Comparison of ENCODE assay signal across 8 mouse cellular contexts in the genomic region with DNA sequence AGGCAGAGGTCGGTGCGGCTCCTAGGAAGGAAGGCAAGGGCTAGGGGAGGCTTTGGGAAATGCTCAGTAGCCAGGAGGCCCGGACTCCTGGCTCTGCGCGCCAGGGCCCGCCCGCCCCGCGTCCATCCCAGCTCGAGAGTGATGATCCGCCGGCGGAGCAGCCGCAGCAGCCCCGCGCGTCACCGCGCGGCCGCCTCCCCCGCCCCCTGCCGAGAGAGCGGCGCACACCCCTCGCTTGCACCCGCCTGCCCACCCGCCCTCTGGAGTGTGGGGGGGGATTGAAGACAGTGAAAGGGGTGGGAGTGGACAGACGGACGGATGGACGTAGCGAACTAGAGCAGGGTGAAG. TPM values are rescaled to one million over a fixed set of nuclear protein-coding genes. Genes with fewer than 3 reads are reported as not detected.
DNase-seq lines count a peak whose midpoint lies in the region; ATAC-seq and TF ChIP-seq lines count a peak whose summit lies in the region.

Gene Nlgn2 (minus strand): TSS at position 181 of the 348 bp plus-strand sequence.

- no peaks in the 10 kb centered on the region for H3K36me3 ChIP-seq in intestine, postnatal 0 days (ENCODE audit: control insufficient read depth, insufficient read depth)
- H3K36me3 ChIP-seq in midbrain, embryonic 11.5 days (ENCODE audit: control insufficient read depth, insufficient read depth, low read length): peaks cover 2% of the 10 kb centered on the region; the same call in 1 of the 2 replicates

- H3K27ac ChIP-seq in intestine, postnatal 0 days (ENCODE audit: low read depth, low read length): peak within 1 kb of the TSS; percentile 80
- H3K27ac ChIP-seq in midbrain, embryonic 11.5 days (ENCODE audit: low read depth, low read length): peak within 1 kb of the TSS; percentile 73

- 0 out of 2 replicates have a peak, but pooled peaks have one; percentile 1 for ATAC-seq in erythroblast, adult 5-6 weeks (replicated peaks; ENCODE audit: low FRiP score, poor library complexity, severe bottlenecking)
- peak; percentile 44 for ATAC-seq in intestine, postnatal 0 days
- no peak; the same call in 1 of the 2 replicates for ATAC-seq in midbrain, embryonic 11.5 days (ENCODE audit: low FRiP score)

- no peak for DNase-seq in layer of hippocampus, adult 18-20 months (ENCODE audit: low spot score in 2 of 2)
- DNase-seq in layer of hippocampus, adult 9-10 months (ENCODE audit: low spot score): no peak
- DNase-seq in adrenal gland, postnatal 10 days: no peak
- no peak for DNase-seq in midbrain, embryonic 11.5 days (ENCODE audit: low spot score, missing footprints)
- no peak for DNase-seq in right cerebral cortex, postnatal 25 days
- DNase-seq in gastrocnemius, adult 18-20 months (ENCODE audit: low spot score): no peak

- TF ChIP-seq CTCF in intestine, postnatal 0 days (IDR thresholded peaks at IDR 0.05; ENCODE audit: low read depth): peak; percentile 43

- H3K27me3 ChIP-seq in intestine, postnatal 0 days (replicated peaks; ENCODE audit: control insufficient read depth, insufficient read depth, low read length): peaks cover 15% of the 10 kb centered on the region; the same call in 1 of the 2 replicates
- peaks cover 8% of the 10 kb centered on the region; the same call in 1 of the 2 replicates for H3K27me3 ChIP-seq in midbrain, embryonic 11.5 days (ENCODE audit: control insufficient read depth, insufficient read depth, low read length)

- no peaks in the 10 kb centered on the region for H3K9me3 ChIP-seq in intestine, postnatal 0 days (ENCODE audit: control insufficient read depth)
- H3K9me3 ChIP-seq in midbrain, embryonic 11.5 days (ENCODE audit: control insufficient read depth, low read length): no peaks in the 10 kb centered on the region

- 2% methylated on average over 16 of the region's 32 CpGs for WGBS in intestine, postnatal 0 days
- 0% methylated on average over 22 of the region's 32 CpGs for WGBS in midbrain, embryonic 11.5 days

- peak within 1 kb of the TSS; percentile 79 for H3K9ac ChIP-seq in intestine, postnatal 0 days (ENCODE audit: low read depth, low read length)
- peak within 1 kb of the TSS; percentile 90 for H3K9ac ChIP-seq in midbrain, embryonic 11.5 days (ENCODE audit: low read length)

- no peaks in the 10 kb centered on the region for H3K4me1 ChIP-seq in intestine, postnatal 0 days (replicated peaks; ENCODE audit: control insufficient read depth, insufficient read depth, low read length)
- H3K4me1 ChIP-seq in midbrain, embryonic 11.5 days (ENCODE audit: control insufficient read depth, insufficient read depth, low read length): peaks cover 38% of the 10 kb centered on the region

- H3K4me3 ChIP-seq in intestine, postnatal 0 days (ENCODE audit: low read depth, low read length): peak within 1 kb of the TSS; percentile 77
- peak within 1 kb of the TSS; percentile 62 for H3K4me3 ChIP-seq in midbrain, embryonic 11.5 days (ENCODE audit: low read depth, low read length)

- H3K4me2 ChIP-seq in intestine, postnatal 0 days (replicated peaks; ENCODE audit: low read depth): peak within 1 kb of the TSS; percentile 98
- H3K4me2 ChIP-seq in midbrain, embryonic 11.5 days: peak within 1 kb of the TSS; percentile 87

RNA-seq across cellular contexts. Expression of gene Nlgn2, which starts in this region (rescaled TPM):
- total RNA-seq in layer of hippocampus, adult 18-20 months (2021): 100 to 1,000 TPM; 191 to 196 TPM
- total RNA-seq in adrenal gland, postnatal 10 days (2021): 10 to 100 TPM; 17.3 to 23.5 TPM
- 0.19 and 0.42 TPM in 2 replicates for total RNA-seq in erythroblast, adult 5-6 weeks (2015; ENCODE audit: low replicate concordance)
- total RNA-seq in erythroblast, adult 5-6 weeks (2017; ENCODE audit: low replicate concordance): 0.28 and 1.1 TPM in 2 replicates
- 1.8 and 2.2 TPM in 2 replicates for polyA plus RNA-seq in intestine, postnatal 0 days (2015; fragmentation: Nextera tagmentation; extraction: Ambion mirVana)
- polyA plus RNA-seq in midbrain, embryonic 11.5 days (2014; fragmentation: Nextera tagmentation; extraction: Ambion mirVana): 9.9 and 10.3 TPM in 2 replicates
- total RNA-seq in gastrocnemius, adult 18-20 months (2021): 1 to 10 TPM; 1.9 to 2.9 TPM

Comparison
In these comparisons a context has a peak if more than half of its experiments do, and no peak if none do; other contexts are left out.
1. RNA of gene Nlgn2 (total RNA-seq): 191 to 196 TPM in layer of hippocampus, adult 18-20 months; 17.3 to 23.5 TPM in adrenal gland, postnatal 10 days, 1.9 to 2.9 TPM in gastrocnemius, adult 18-20 months and 0.19 to 1.1 TPM in erythroblast, adult 5-6 weeks; every median in the first group is over 4 times any median in the second.